Mouse (Mus musculus) hindbrain, postnatal 0 days (tissue): ENCODE data around the gene Rnf31. TPM values are rescaled to one million over a fixed set of nuclear protein-coding genes. Genes with fewer than 3 reads are reported as not detected.

Experiments used
- ATAC-seq: fragments of 200-750 bp; cut with Nextera tagmentation; 2 replicates; pipeline ENCODE4 v1.8.0; 2017; ENCODE audit warnings: mild to moderate bottlenecking, moderate TSS enrichment, moderate library complexity
- DNase-seq: peaks from one replicate; pipeline ENCODE4 v3.0.0-alpha.2; 2015; ENCODE audit warnings: low spot score
- H3K27ac ChIP-seq: fragments of 300-500 bp; sonication (generic); 2 replicates; pipeline ENCODE4 v1.5.1; 2014; ENCODE audit warnings: mild to moderate bottlenecking
- H3K27me3 ChIP-seq: fragments of 300-500 bp; sonication (generic); 2 replicates; pipeline ENCODE4 v1.6.1; 2014; ENCODE audit warnings: low read length, mixed read lengths; ENCODE audit not compliant: insufficient read depth
- H3K36me3 ChIP-seq: fragments of 300-500 bp; sonication (generic); 2 replicates; pipeline ENCODE4 v1.6.1; 2014; ENCODE audit warnings: low read length, mixed read lengths; ENCODE audit not compliant: insufficient read depth
- H3K4me1 ChIP-seq: fragments of 300-500 bp; sonication (generic); 2 replicates; pipeline ENCODE4 v1.6.1; 2014; ENCODE audit warnings: antibody characterized with exemption, low read length, mixed read lengths; ENCODE audit not compliant: insufficient read depth
- H3K4me2 ChIP-seq: fragments of 300-500 bp; sonication (generic); 2 replicates; pipeline ENCODE4 v1.6.1; 2014; ENCODE audit warnings: low read depth, mild to moderate bottlenecking, low read length, moderate library complexity, mixed read lengths
- H3K4me3 ChIP-seq: fragments of 300-500 bp; sonication (generic); 2 replicates; pipeline ENCODE4 v1.5.1; 2014; ENCODE audit warnings: low read length
- H3K9ac ChIP-seq: fragments of 300-500 bp; sonication (generic); replicated peaks from 2 replicates; pipeline ENCODE4 v1.6.1; 2014; ENCODE audit warnings: mild to moderate bottlenecking, low read length, moderate library complexity, mixed read lengths
- H3K9me3 ChIP-seq: fragments of 300-500 bp; sonication (generic); 2 replicates; pipeline ENCODE4 v1.6.1; 2016; ENCODE audit warnings: low read length, mixed read lengths
- CTCF ChIP-seq: IDR thresholded peaks from 2 replicates; pipeline ENCODE4 v1.5.1; 2016; ENCODE audit warnings: antibody characterized with exemption, control low read depth, low read depth
- WGBS: fragments of 180-500 bp; shearing (Covaris S2); extraction: QIAGEN DNeasy Blood & Tissue Kit; methylation state at CpG from one replicate; pipeline ENCODE4 v1.1.7; 2014; 5-methylcytosine and 5-hydroxymethylcytosine counted together
- polyA plus RNA-seq: library from polyadenylated mRNA; unstranded; fragments of >200 nt; fragmentation: Nextera tagmentation; extraction: Ambion mirVana; gene quantifications from 2 replicates; pipeline ENCODE4 v1.2.1, GENCODE M21; 2015
- total RNA-seq: library from RNA; depleted of rRNA; stranded (reverse); fragments of >200 nt; gene quantifications from 2 replicates; pipeline ENCODE4 v1.2.3, GENCODE M21; 2014; rRNA removed

Gene Rnf31
- total and polyA plus RNA-seq, 2 experiments from 2014 or later: 21.2 to 25.5 TPM

- WGBS: under 1% methylated on average over 80 of the region's 89 CpGs
- ATAC-seq: peak; percentile 91
- peaks cover 11% of the 10 kb centered on the region; the same call in 1 of the 2 replicates for H3K36me3 ChIP-seq
- H3K9ac ChIP-seq: peak within 1 kb of the TSS; percentile 95
- H3K4me1 ChIP-seq: peaks cover 12% of the 10 kb centered on the region; the same call in 1 of the 2 replicates
- no peaks in the 10 kb centered on the region for H3K27me3 ChIP-seq
- DNase-seq: peak; percentile 85
- H3K27ac ChIP-seq: peak within 1 kb of the TSS; percentile 98
- peak within 1 kb of the TSS; percentile 96 for H3K4me3 ChIP-seq
- TF ChIP-seq CTCF: no peak
- no peaks in the 10 kb centered on the region for H3K9me3 ChIP-seq
- H3K4me2 ChIP-seq: peak within 1 kb of the TSS; percentile 82
These were observed 51.8 kb downstream of the Rnf31 start, which contains the start of gene Tm9sf1 for GRCm38 (mm10) chr14:55643060-55643907. Gene Tm9sf1, minus strand, starts transcription at chr14:55643806.

GRCm38 (mm10) chr14:55644261-55644888 is 52.9 kb downstream of the Rnf31 start:
- Histone ChIP-seq H3K27me3 (no peaks in the 10 kb centered on the region), H3K4me2 (peak overlapping the region; percentile 82), H3K9me3 (no peaks in the 10 kb centered on the region), H3K9ac (peak overlapping the region; percentile 95), H3K4me3 (peak overlapping the region; percentile 96), H3K36me3 (peaks cover 7% of the 10 kb centered on the region; the same call in 1 of the 2 replicates), H3K4me1 (peaks cover 12% of the 10 kb centered on the region; the same call in 1 of the 2 replicates), H3K27ac (peak overlapping the region; percentile 49; the same call in 1 of the 2 replicates)
- 22% methylated on average over 17 of the region's 17 CpGs for WGBS
- no peak for TF ChIP-seq CTCF
- ATAC-seq (no peak), DNase-seq (no peak)

GRCm38 (mm10) chr14:55649884-55650283 is 58.4 kb downstream of the Rnf31 start, which contains the start of gene Tssk4:
Gene Tssk4, plus strand, starts transcription at chr14:55650184.
- H3K4me2 ChIP-seq: no peak within 1 kb of the TSS
- DNase-seq (no peak), ATAC-seq (no peak)
- TF ChIP-seq CTCF: no peak
- no peaks in the 10 kb centered on the region for H3K27me3 ChIP-seq
- 97% methylated on average over 2 of the region's 2 CpGs for WGBS
- no peak within 1 kb of the TSS for H3K9ac ChIP-seq
- H3K4me1 ChIP-seq: no peaks in the 10 kb centered on the region
- H3K9me3 ChIP-seq: no peaks in the 10 kb centered on the region
- H3K36me3 ChIP-seq: no peaks in the 10 kb centered on the region
- H3K27ac ChIP-seq: no peak within 1 kb of the TSS
- H3K4me3 ChIP-seq: no peak within 1 kb of the TSS

GRCm38 (mm10) chr14:55651528-55651927 is 60.0 kb downstream of the Rnf31 start:
- ATAC-seq: no peak
- Histone ChIP-seq H3K27ac (no peak overlapping the region), H3K4me1 (no peaks in the 10 kb centered on the region)

More at GRCm38 (mm10) chr14:55651528-55651927, 60.0 kb downstream of the Rnf31 start:
- TF ChIP-seq CTCF: no peak
- H3K36me3 ChIP-seq: no peaks in the 10 kb centered on the region
- H3K4me3 ChIP-seq: no peak overlapping the region
- WGBS: 89% methylated on average over 7 of the region's 7 CpGs
- no peak for DNase-seq
- H3K9ac ChIP-seq: no peak overlapping the region
- no peak overlapping the region for H3K4me2 ChIP-seq
- H3K27me3 ChIP-seq: no peaks in the 10 kb centered on the region
- no peaks in the 10 kb centered on the region for H3K9me3 ChIP-seq

Other genes with a start within 250 kb of the Rnf31 start
Only the 30 nearest of the 31 such genes appear.
- gene Dhrs4, start 113.0 kb upstream of the Rnf31 start, total RNA-seq: 15.8 and 18.4 TPM in 2 replicates
- gene Dhrs4, start 113.0 kb upstream of the Rnf31 start, polyA plus RNA-seq: 28.1 and 29.6 TPM in 2 replicates
- gene Carmil3, start 101.1 kb upstream of the Rnf31 start, total RNA-seq: 90.5 and 120 TPM in 2 replicates
- 23.8 and 25.2 TPM in 2 replicates for gene Carmil3, start 101.1 kb upstream of the Rnf31 start, polyA plus RNA-seq
- 8.3 and 19.7 TPM in 2 replicates for gene Cpne6, start 81.3 kb upstream of the Rnf31 start, total RNA-seq
- 25.3 and 28.0 TPM in 2 replicates for gene Cpne6, start 81.3 kb upstream of the Rnf31 start, polyA plus RNA-seq
- gene Nrl, start 66.7 kb upstream of the Rnf31 start, total RNA-seq: 4.4 and 7.1 TPM in 2 replicates
- gene Nrl, start 66.7 kb upstream of the Rnf31 start, polyA plus RNA-seq: 0.23 and 0.33 TPM in 2 replicates
- gene Pck2, start 51.4 kb upstream of the Rnf31 start, total RNA-seq: 30.5 and 32.0 TPM in 2 replicates
- gene Pck2, start 51.4 kb upstream of the Rnf31 start, polyA plus RNA-seq: 19.9 and 22.5 TPM in 2 replicates
- gene Dcaf11, start 31.7 kb upstream of the Rnf31 start, total RNA-seq: 97.9 and 118 TPM in 2 replicates
- 94.1 and 102 TPM in 2 replicates for gene Dcaf11, start 31.7 kb upstream of the Rnf31 start, polyA plus RNA-seq
- gene A730061H03Rik, start 31.3 kb upstream of the Rnf31 start, total RNA-seq: not detected in 2 replicates
- 0.55 TPM in 1 of 2 replicates, not detected in the other for gene A730061H03Rik, start 31.3 kb upstream of the Rnf31 start, polyA plus RNA-seq
- 2.9 TPM in 1 of 2 replicates, not detected in the other for gene Fitm1, start 16.1 kb upstream of the Rnf31 start, total RNA-seq
- 0.25 TPM in 1 of 2 replicates, not detected in the other for gene Fitm1, start 16.1 kb upstream of the Rnf31 start, polyA plus RNA-seq
- gene Psme1, start 13.6 kb upstream of the Rnf31 start, total RNA-seq: 86.5 and 128 TPM in 2 replicates
- gene Psme1, start 13.6 kb upstream of the Rnf31 start, polyA plus RNA-seq: 226 and 244 TPM in 2 replicates
- gene Emc9, start 6.4 kb upstream of the Rnf31 start, total RNA-seq: 26.6 and 51.6 TPM in 2 replicates
- gene Emc9, start 6.4 kb upstream of the Rnf31 start, polyA plus RNA-seq: 79.0 and 82.2 TPM in 2 replicates
- gene Psme2, start 595 bp upstream of the Rnf31 start, total RNA-seq: 51.9 and 57.6 TPM in 2 replicates
- gene Psme2, start 595 bp upstream of the Rnf31 start, polyA plus RNA-seq: 163 and 208 TPM in 2 replicates
- gene Irf9, start 11.9 kb downstream of the Rnf31 start, total RNA-seq: 14.8 and 18.4 TPM in 2 replicates
- 7.3 and 10.1 TPM in 2 replicates for gene Irf9, start 11.9 kb downstream of the Rnf31 start, polyA plus RNA-seq
- gene Rec8, start 26.3 kb downstream of the Rnf31 start, total RNA-seq: 11.6 and 12.8 TPM in 2 replicates
- 12.2 and 14.1 TPM in 2 replicates for gene Rec8, start 26.3 kb downstream of the Rnf31 start, polyA plus RNA-seq
- gene Ipo4, start 44.2 kb downstream of the Rnf31 start, total RNA-seq: 120 and 132 TPM in 2 replicates
- 92.5 and 106 TPM in 2 replicates for gene Ipo4, start 44.2 kb downstream of the Rnf31 start, polyA plus RNA-seq
- 2.8 and 7.9 TPM in 2 replicates for gene Gm49378, start 46.2 kb downstream of the Rnf31 start, total RNA-seq
- gene Gm49378, start 46.2 kb downstream of the Rnf31 start, polyA plus RNA-seq: 1.0 and 1.4 TPM in 2 replicates
- 55.3 and 59.3 TPM in 2 replicates for gene Tm9sf1, start 52.1 kb downstream of the Rnf31 start, total RNA-seq
- 59.7 and 62.8 TPM in 2 replicates for gene Tm9sf1, start 52.1 kb downstream of the Rnf31 start, polyA plus RNA-seq
- gene Tssk4, start 58.5 kb downstream of the Rnf31 start, total RNA-seq: 0.32 and 1.3 TPM in 2 replicates
- 0.24 and 0.28 TPM in 2 replicates for gene Tssk4, start 58.5 kb downstream of the Rnf31 start, polyA plus RNA-seq
- 40.6 and 45.1 TPM in 2 replicates for gene Mdp1, start 68.8 kb downstream of the Rnf31 start, total RNA-seq
- gene Mdp1, start 68.8 kb downstream of the Rnf31 start, polyA plus RNA-seq: 70.6 and 70.8 TPM in 2 replicates
- 17.5 and 24.3 TPM in 2 replicates for gene Gmpr2, start 80.2 kb downstream of the Rnf31 start, total RNA-seq
- gene Gmpr2, start 80.2 kb downstream of the Rnf31 start, polyA plus RNA-seq: 36.9 and 37.6 TPM in 2 replicates
- 128 and 143 TPM in 2 replicates for gene Nedd8, start 80.4 kb downstream of the Rnf31 start, total RNA-seq
- gene Nedd8, start 80.4 kb downstream of the Rnf31 start, polyA plus RNA-seq: 629 TPM in 2 replicates
- 18.7 and 21.9 TPM in 2 replicates for gene Tinf2, start 90.1 kb downstream of the Rnf31 start, total RNA-seq
- 23.8 and 27.3 TPM in 2 replicates for gene Tinf2, start 90.1 kb downstream of the Rnf31 start, polyA plus RNA-seq
- gene Tgm1, start 122.2 kb downstream of the Rnf31 start, total RNA-seq: 0.10 and 0.11 TPM in 2 replicates
- 0.06 and 0.16 TPM in 2 replicates for gene Tgm1, start 122.2 kb downstream of the Rnf31 start, polyA plus RNA-seq
- gene Rabggta, start 130.6 kb downstream of the Rnf31 start, total RNA-seq: 78.7 and 83.8 TPM in 2 replicates
- 50.4 and 51.9 TPM in 2 replicates for gene Rabggta, start 130.6 kb downstream of the Rnf31 start, polyA plus RNA-seq
- 62.0 and 69.2 TPM in 2 replicates for gene Dhrs1, start 154.0 kb downstream of the Rnf31 start, total RNA-seq
- 86.0 and 88.3 TPM in 2 replicates for gene Dhrs1, start 154.0 kb downstream of the Rnf31 start, polyA plus RNA-seq
- 19.9 and 28.9 TPM in 2 replicates for gene Nop9, start 154.0 kb downstream of the Rnf31 start, total RNA-seq
- 23.0 and 23.5 TPM in 2 replicates for gene Nop9, start 154.0 kb downstream of the Rnf31 start, polyA plus RNA-seq
- 1.9 TPM in 1 of 2 replicates, not detected in the other for gene Cideb, start 166.8 kb downstream of the Rnf31 start, total RNA-seq
- 0.75 and 0.81 TPM in 2 replicates for gene Cideb, start 166.8 kb downstream of the Rnf31 start, polyA plus RNA-seq
- 0.16 and 0.32 TPM in 2 replicates for gene Ltb4r2, start 169.7 kb downstream of the Rnf31 start, total RNA-seq
- 0.69 and 0.78 TPM in 2 replicates for gene Ltb4r2, start 169.7 kb downstream of the Rnf31 start, polyA plus RNA-seq
- 0.43 and 0.52 TPM in 2 replicates for gene Ltb4r1, start 174.3 kb downstream of the Rnf31 start, total RNA-seq
- 0.64 and 0.71 TPM in 2 replicates for gene Ltb4r1, start 174.3 kb downstream of the Rnf31 start, polyA plus RNA-seq
- gene Adcy4, start 192.4 kb downstream of the Rnf31 start, total RNA-seq: 5.6 and 5.8 TPM in 2 replicates
- gene Adcy4, start 192.4 kb downstream of the Rnf31 start, polyA plus RNA-seq: 1.7 and 2.8 TPM in 2 replicates
- 0.42 and 1.7 TPM in 2 replicates for gene Ripk3, start 197.2 kb downstream of the Rnf31 start, total RNA-seq
- gene Ripk3, start 197.2 kb downstream of the Rnf31 start, polyA plus RNA-seq: 1.7 and 2.0 TPM in 2 replicates